Mouse (Mus musculus) forebrain, postnatal 0 days (tissue): Measurements from ENCODE around the gene Chst2. TPM values are rescaled to one million over a fixed set of nuclear protein-coding genes. Genes with fewer than 3 reads are reported as not detected.

Experiments
- ATAC-seq: fragments of 200-750 bp; cut with Nextera tagmentation; 2 replicates; pipeline ENCODE4 v1.8.0; 2017; ENCODE audit warnings: mild to moderate bottlenecking, moderate library complexity
- DNase-seq: peaks from one replicate; pipeline ENCODE4 v3.0.0-alpha.2; 2015
- H3K27ac ChIP-seq: fragments of 300-500 bp; sonication (generic); 2 replicates; pipeline ENCODE4 v1.5.1; 2014; ENCODE audit warnings: low read depth, mild to moderate bottlenecking, antibody characterized with exemption, low read length, moderate library complexity, mixed read lengths
- H3K27me3 ChIP-seq: fragments of 300-500 bp; sonication (generic); 2 replicates; pipeline ENCODE4 v1.6.1; 2014; ENCODE audit warnings: mild to moderate bottlenecking, low read length, mixed read lengths; ENCODE audit not compliant: insufficient read depth
- H3K36me3 ChIP-seq: fragments of 300-500 bp; sonication (generic); 2 replicates; pipeline ENCODE4 v1.6.1; 2014; ENCODE audit warnings: mild to moderate bottlenecking, moderate library complexity; ENCODE audit not compliant: insufficient read depth
- H3K4me1 ChIP-seq: fragments of 300-500 bp; sonication (generic); 2 replicates; pipeline ENCODE4 v1.6.1; 2014; ENCODE audit warnings: antibody characterized with exemption; ENCODE audit not compliant: insufficient read depth
- H3K4me2 ChIP-seq: fragments of 300-500 bp; sonication (generic); 2 replicates; pipeline ENCODE4 v1.6.1; 2014; ENCODE audit warnings: low read depth, mild to moderate bottlenecking, moderate library complexity
- H3K4me3 ChIP-seq: fragments of 300-500 bp; sonication (generic); 2 replicates; pipeline ENCODE4 v1.5.1; 2014; ENCODE audit warnings: low read depth, low read length, mixed read lengths
- H3K9ac ChIP-seq: fragments of 300-500 bp; sonication (generic); 2 replicates; pipeline ENCODE4 v1.6.1; 2014; ENCODE audit warnings: mild to moderate bottlenecking
- H3K9me3 ChIP-seq: fragments of 300-500 bp; sonication (generic); 2 replicates; pipeline ENCODE4 v1.6.1; 2016; ENCODE audit warnings: low read length
- CTCF ChIP-seq: sonication (generic); IDR thresholded peaks from 2 replicates; pipeline ENCODE4 v1.5.1; 2016; ENCODE audit warnings: antibody characterized with exemption, control low read depth, low read depth
- WGBS: fragments of 180-500 bp; shearing (Covaris S2); extraction: QIAGEN DNeasy Blood & Tissue Kit; methylation state at CpG from one replicate; pipeline ENCODE4 v1.1.7; 2014; 5-methylcytosine and 5-hydroxymethylcytosine counted together
- polyA plus RNA-seq: library from polyadenylated mRNA; unstranded; fragments of >200 nt; fragmentation: Nextera tagmentation; extraction: Ambion mirVana; gene quantifications from 2 replicates; pipeline ENCODE4 v1.2.1, GENCODE M21; 2015
- total RNA-seq: library from RNA; depleted of rRNA; stranded (reverse); fragments of >200 nt; gene quantifications from 2 replicates; pipeline ENCODE4 v1.2.3, GENCODE M21; 2014

The Chst2 gene
- total and polyA plus RNA-seq, 2 experiments from 2014 or later: 35.9 to 68.2 TPM

- Histone ChIP-seq H3K36me3 (no peaks in the 10 kb centered on the region; the same call in 1 of the 2 replicates), H3K4me3 (peak overlapping the region; percentile 79)
- under 1% methylated on average over 30 of the region's 30 CpGs for WGBS
Observed at GRCm38 (mm10) chr9:95405511-95405945, 994 bp downstream of the Chst2 start.

GRCm38 (mm10) chr9:95404811-95405465, 1.6 kb downstream of the Chst2 start:
- H3K9ac ChIP-seq: peak overlapping the region; percentile 85
- peaks cover 6% of the 10 kb centered on the region; the same call in 1 of the 2 replicates for H3K4me1 ChIP-seq
- no peaks in the 10 kb centered on the region for H3K27me3 ChIP-seq
- H3K36me3 ChIP-seq: no peaks in the 10 kb centered on the region; the same call in 1 of the 2 replicates
- 71% methylated on average over 38 of the region's 38 CpGs for WGBS
- no peaks in the 10 kb centered on the region for H3K9me3 ChIP-seq
- no peak for DNase-seq
- peak overlapping the region; percentile 79 for H3K4me3 ChIP-seq
- H3K27ac ChIP-seq: no peak overlapping the region
- H3K4me2 ChIP-seq: peak overlapping the region; percentile 94
- no peak for TF ChIP-seq CTCF
- no peak for ATAC-seq

More at GRCm38 (mm10) chr9:95405511-95405945, 994 bp downstream of the Chst2 start:
- Histone ChIP-seq H3K4me1 (peaks cover 6% of the 10 kb centered on the region; the same call in 1 of the 2 replicates), H3K4me2 (peak overlapping the region; percentile 94), H3K27ac (peak overlapping the region; percentile 88), H3K27me3 (no peaks in the 10 kb centered on the region), H3K9ac (peak overlapping the region; percentile 85), H3K9me3 (no peaks in the 10 kb centered on the region)
- DNase-seq (peak; percentile 88), ATAC-seq (peak; percentile 63)
- TF ChIP-seq CTCF: peak; percentile 88

- Histone ChIP-seq H3K4me1 (peaks cover 6% of the 10 kb centered on the region; the same call in 1 of the 2 replicates), H3K9me3 (no peaks in the 10 kb centered on the region), H3K4me3 (no peak overlapping the region), H3K36me3 (no peaks in the 10 kb centered on the region; the same call in 1 of the 2 replicates), H3K9ac (no peak overlapping the region), H3K27me3 (no peaks in the 10 kb centered on the region), H3K27ac (no peak overlapping the region), H3K4me2 (no peak overlapping the region)
- 18% methylated on average over 5 of the region's 5 CpGs for WGBS
- TF ChIP-seq CTCF: no peak
- ATAC-seq (no peak), DNase-seq (no peak)
Observed at GRCm38 (mm10) chr9:95401686-95402085, 4.8 kb downstream of the Chst2 start.

GRCm38 (mm10) chr9:95392011-95392410, 14.5 kb downstream of the Chst2 start:
- DNase-seq: no peak
- ATAC-seq: no peak
- TF ChIP-seq CTCF: no peak
- H3K4me2 ChIP-seq: no peak overlapping the region
- no peak overlapping the region for H3K9ac ChIP-seq
- no peaks in the 10 kb centered on the region for H3K27me3 ChIP-seq
- H3K36me3 ChIP-seq: no peaks in the 10 kb centered on the region
- WGBS: 52% methylated on average over 1 of the region's 1 CpGs
- H3K27ac ChIP-seq: no peak overlapping the region
- H3K9me3 ChIP-seq: no peaks in the 10 kb centered on the region
- H3K4me1 ChIP-seq: no peaks in the 10 kb centered on the region
- H3K4me3 ChIP-seq: no peak overlapping the region

GRCm38 (mm10) chr9:95389956-95390355, 16.6 kb downstream of the Chst2 start:
- H3K4me3 ChIP-seq: no peak overlapping the region
- no peaks in the 10 kb centered on the region for H3K4me1 ChIP-seq
- H3K9me3 ChIP-seq: no peaks in the 10 kb centered on the region
- H3K9ac ChIP-seq: no peak overlapping the region
- 91% methylated on average over 3 of the region's 3 CpGs for WGBS
- H3K27me3 ChIP-seq: no peaks in the 10 kb centered on the region
- TF ChIP-seq CTCF: no peak
- no peak overlapping the region for H3K4me2 ChIP-seq
- H3K36me3 ChIP-seq: no peaks in the 10 kb centered on the region
- ATAC-seq (no peak), DNase-seq (no peak)
- no peak overlapping the region for H3K27ac ChIP-seq

- 83% methylated on average over 8 of the region's 8 CpGs for WGBS
- no peak for TF ChIP-seq CTCF
Observed at GRCm38 (mm10) chr9:95387881-95388380, 18.6 kb downstream of the Chst2 start.

GRCm38 (mm10) chr9:95375966-95376365, 30.6 kb downstream of the Chst2 start:
- Histone ChIP-seq H3K27me3 (no peaks in the 10 kb centered on the region), H3K4me2 (no peak overlapping the region), H3K9me3 (no peaks in the 10 kb centered on the region), H3K36me3 (no peaks in the 10 kb centered on the region), H3K4me3 (no peak overlapping the region), H3K4me1 (no peaks in the 10 kb centered on the region), H3K27ac (no peak overlapping the region), H3K9ac (no peak overlapping the region)
- 53% methylated on average over 1 of the region's 1 CpGs for WGBS
- no peak for DNase-seq
- no peak for ATAC-seq
- TF ChIP-seq CTCF: no peak

More at GRCm38 (mm10) chr9:95387881-95388380, 18.6 kb downstream of the Chst2 start:
- H3K4me3 ChIP-seq: no peak overlapping the region
- no peaks in the 10 kb centered on the region for H3K36me3 ChIP-seq
- H3K4me2 ChIP-seq: no peak overlapping the region
- no peak for ATAC-seq
- no peak for DNase-seq
- no peaks in the 10 kb centered on the region for H3K4me1 ChIP-seq
- H3K9me3 ChIP-seq: no peaks in the 10 kb centered on the region
- no peak overlapping the region for H3K27ac ChIP-seq
- no peak overlapping the region for H3K9ac ChIP-seq
- no peaks in the 10 kb centered on the region for H3K27me3 ChIP-seq
